Comparison of ENCODE assay signal across 23 mouse cellular contexts in the genomic region with DNA sequence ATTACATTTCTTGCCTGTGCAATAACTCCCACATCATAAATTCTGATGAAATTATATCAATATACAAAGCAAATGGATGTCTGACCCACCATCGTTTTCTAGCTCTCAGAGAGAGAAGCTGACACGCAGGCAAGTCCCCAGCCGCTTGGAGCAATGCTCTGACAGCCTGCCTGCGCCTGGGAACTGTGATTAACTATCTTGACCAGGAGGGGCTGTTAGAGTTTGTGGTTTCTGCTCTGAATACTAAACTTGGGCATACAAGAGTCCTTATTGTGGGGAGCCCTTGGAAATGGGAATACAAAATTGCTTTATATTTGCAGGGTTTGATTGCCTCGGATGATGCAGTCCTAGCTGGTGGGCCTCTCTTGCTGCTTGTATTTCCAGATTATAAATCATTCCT.
A peak's percentile ranks its signal among the peaks of the same experiment; 100 is the strongest.
DNase-seq lines count a peak whose midpoint lies in the region; ATAC-seq lines count a peak whose summit lies in the region.
"Had no signal": no experiment of that assay in that cellular context is flagged by ENCODE, and none has a peak within 500 bp of the region (broad histone marks: within the 10 kb centered on the region; RNA-seq: fewer than 3 reads in every experiment).

No protein-coding gene starts in this region.

- H3K4me1 ChIP-seq in hindbrain, embryonic 13.5 days (replicated peaks) = peaks cover 3% of the 10 kb centered on the region; the same call in 1 of the 2 replicates
- no peaks in the 10 kb centered on the region for H3K4me1 ChIP-seq in hindbrain, embryonic 14.5 days (replicated peaks; ENCODE audit: control insufficient read depth, insufficient read depth, low read length)
- H3K4me1 ChIP-seq in neural tube, embryonic 11.5 days (ENCODE audit: control insufficient read depth, insufficient read depth, low read length) = no peaks in the 10 kb centered on the region
- peaks cover 6% of the 10 kb centered on the region; the same call in 1 of the 2 replicates for H3K4me1 ChIP-seq in neural tube, embryonic 13.5 days (replicated peaks)
- H3K4me1 ChIP-seq: liver, embryonic 13.5 days; midbrain, embryonic 12.5 days had no signal

- no peak overlapping the region for H3K27ac ChIP-seq in hindbrain, embryonic 13.5 days
- no peak overlapping the region for H3K27ac ChIP-seq in hindbrain, embryonic 14.5 days
- H3K27ac ChIP-seq in neural tube, embryonic 11.5 days (ENCODE audit: low read depth, low read length) = no peak overlapping the region
- no peak overlapping the region for H3K27ac ChIP-seq in neural tube, embryonic 13.5 days (replicated peaks)
- H3K27ac ChIP-seq: forebrain, embryonic 10.5 days; limb, embryonic 12.5 days; liver, embryonic 13.5 days; macrophage; midbrain, embryonic 12.5 days had no signal

- intact Hi-C loops in left cerebral cortex, postnatal 4 days (cut with DNase I) = loop anchor here (10.0 kb wide), 2 partner anchors 870 to 900 kb away; a partner anchor contains a TSS

- ATAC-seq in hindbrain, embryonic 13.5 days (ENCODE audit: low FRiP score) = 0 out of 2 replicates have a peak, but pooled peaks have one; percentile 32
- ATAC-seq in hindbrain, embryonic 14.5 days (ENCODE audit: low FRiP score) = no peak
- ATAC-seq in neural tube, embryonic 11.5 days (ENCODE audit: insufficient read depth, low FRiP score, low TSS enrichment) = no peak
- ATAC-seq in neural tube, embryonic 13.5 days (ENCODE audit: low read depth) = peak; percentile 71; the same call in 1 of the 2 replicates

- H3K36me3 ChIP-seq in hindbrain, embryonic 13.5 days = no peaks in the 10 kb centered on the region
- H3K36me3 ChIP-seq in hindbrain, embryonic 14.5 days (replicated peaks; ENCODE audit: control insufficient read depth, insufficient read depth) = no peaks in the 10 kb centered on the region
- no peaks in the 10 kb centered on the region for H3K36me3 ChIP-seq in neural tube, embryonic 11.5 days (ENCODE audit: control insufficient read depth, insufficient read depth, low read length)
- no peaks in the 10 kb centered on the region for H3K36me3 ChIP-seq in neural tube, embryonic 13.5 days
- H3K36me3 ChIP-seq: forebrain, embryonic 10.5 days; limb, embryonic 12.5 days; liver, embryonic 13.5 days; midbrain, embryonic 12.5 days had no signal

- H3K9me3 ChIP-seq in hindbrain, embryonic 13.5 days = no peaks in the 10 kb centered on the region
- H3K9me3 ChIP-seq in hindbrain, embryonic 14.5 days (ENCODE audit: control insufficient read depth, low read length) = no peaks in the 10 kb centered on the region
- H3K9me3 ChIP-seq in neural tube, embryonic 11.5 days (ENCODE audit: control insufficient read depth, low read length) = no peaks in the 10 kb centered on the region
- H3K9me3 ChIP-seq in neural tube, embryonic 13.5 days = no peaks in the 10 kb centered on the region
- H3K9me3 ChIP-seq: forebrain, embryonic 10.5 days; limb, embryonic 12.5 days; liver, embryonic 13.5 days; midbrain, embryonic 12.5 days had no signal

- 32% methylated on average over 5 of the region's 5 CpGs for WGBS in hindbrain, embryonic 13.5 days
- 29% methylated on average over 5 of the region's 5 CpGs for WGBS in hindbrain, embryonic 14.5 days
- 47% methylated on average over 5 of the region's 5 CpGs for WGBS in neural tube, embryonic 11.5 days
- 21% methylated on average over 5 of the region's 5 CpGs for WGBS in neural tube, embryonic 13.5 days

- H3K9ac ChIP-seq in hindbrain, embryonic 13.5 days = no peak overlapping the region
- H3K9ac ChIP-seq in hindbrain, embryonic 14.5 days = no peak overlapping the region
- H3K9ac ChIP-seq in neural tube, embryonic 11.5 days (ENCODE audit: low read length) = no peak overlapping the region
- H3K9ac ChIP-seq in neural tube, embryonic 13.5 days = no peak overlapping the region
- H3K9ac ChIP-seq: limb, embryonic 12.5 days; liver, embryonic 13.5 days; midbrain, embryonic 12.5 days had no signal

- H3K4me2 ChIP-seq in hindbrain, embryonic 13.5 days = no peak overlapping the region
- no peak overlapping the region for H3K4me2 ChIP-seq in hindbrain, embryonic 14.5 days (replicated peaks)
- no peak overlapping the region for H3K4me2 ChIP-seq in neural tube, embryonic 11.5 days (ENCODE audit: low read depth)
- no peak overlapping the region for H3K4me2 ChIP-seq in neural tube, embryonic 13.5 days
- H3K4me2 ChIP-seq: limb, embryonic 12.5 days; liver, embryonic 13.5 days; midbrain, embryonic 12.5 days had no signal

- no peaks in the 10 kb centered on the region for H3K27me3 ChIP-seq in hindbrain, embryonic 13.5 days
- no peaks in the 10 kb centered on the region for H3K27me3 ChIP-seq in hindbrain, embryonic 14.5 days (ENCODE audit: control insufficient read depth, insufficient read depth, low read length)
- H3K27me3 ChIP-seq in neural tube, embryonic 11.5 days (ENCODE audit: control insufficient read depth, insufficient read depth, low read length) = no peaks in the 10 kb centered on the region
- H3K27me3 ChIP-seq in neural tube, embryonic 13.5 days = no peaks in the 10 kb centered on the region
- H3K27me3 ChIP-seq: liver, embryonic 13.5 days; midbrain, embryonic 12.5 days had no signal

- DNase-seq in hindbrain, embryonic 14.5 days (ENCODE audit: low spot score) = no peak
- DNase-seq in left cerebral cortex, adult 11 months (ENCODE audit: low spot score) = peak; percentile 3
- DNase-seq in left cerebral cortex, postnatal 4 days = no peak
- DNase-seq in neural tube, embryonic 11.5 days (ENCODE audit: low spot score) = peak; percentile 14
- DNase-seq in neural tube, embryonic 10.5 days (ENCODE audit: extremely low spot score, low spot score) = no peak
- DNase-seq in urinary bladder, postnatal 4 days (ENCODE audit: low spot score in 2 of 2) = no peak
- DNase-seq: adrenal gland, postnatal 36 days; B cell, adult 2 months; cerebellum, adult 2 months; cerebellum, postnatal 36 days; heart, postnatal 10 days; kidney, adult 18-20 months; kidney, postnatal 10 days; liver, embryonic 13.5 days; spleen, adult 18-20 months; thymus, postnatal 36 days had no signal

- no peak overlapping the region for H3K4me3 ChIP-seq in hindbrain, embryonic 13.5 days
- H3K4me3 ChIP-seq in hindbrain, embryonic 14.5 days (replicated peaks; ENCODE audit: low read length) = no peak overlapping the region
- no peak overlapping the region for H3K4me3 ChIP-seq in neural tube, embryonic 11.5 days (ENCODE audit: low read depth, low read length)
- no peak overlapping the region for H3K4me3 ChIP-seq in neural tube, embryonic 13.5 days
- H3K4me3 ChIP-seq: forebrain, embryonic 10.5 days; limb, embryonic 12.5 days; liver, embryonic 13.5 days; midbrain, embryonic 12.5 days; myocyte had no signal

Comparison
In these comparisons a context has a peak if more than half of its experiments do, and no peak if none do; other contexts are left out.
1. ATAC-seq: peak in hindbrain, embryonic 13.5 days (single experiment) and neural tube, embryonic 13.5 days (single experiment); none in hindbrain, embryonic 14.5 days (single experiment) and neural tube, embryonic 11.5 days (single experiment).
2. DNase-seq: peak in left cerebral cortex, adult 11 months (single experiment) and neural tube, embryonic 11.5 days (single experiment); none in hindbrain, embryonic 14.5 days (single experiment), left cerebral cortex, postnatal 4 days (single experiment), neural tube, embryonic 10.5 days (single experiment) and urinary bladder, postnatal 4 days (0 of 2).